Mouse (Mus musculus) CH12.LX (cell line): ENCODE measurements around the gene Bak1.

Source experiments
- CHD1 ChIP-seq: IDR thresholded peaks from 2 replicates; pipeline ENCODE4 v1.6.1; 2012; ENCODE audit warnings: low read depth, low read length, improper control_type of control experiment, inconsistent platforms
- CTCF ChIP-seq, 2 experiments: IDR thresholded peaks in 1 of 2; conservative IDR thresholded peaks in 1 of 2; 2 replicates each; pipeline ENCODE4 v1.5.1; 2011 to 2012; ENCODE audit warnings: low read depth in 2 of 2, low read length in 2 of 2, improper control_type of control experiment in 1 of 2, inconsistent platforms in 1 of 2, mild to moderate bottlenecking in 1 of 2, moderate library complexity in 1 of 2
- E2F4 ChIP-seq: IDR thresholded peaks from 2 replicates; pipeline ENCODE4 v1.6.1; 2011; ENCODE audit warnings: low read depth, low read length, improper control_type of control experiment; ENCODE audit not compliant: insufficient replicate concordance
- EP300 ChIP-seq: IDR thresholded peaks from 2 replicates; pipeline ENCODE4 v1.6.1; 2011; ENCODE audit warnings: low read length, improper control_type of control experiment
- HCFC1 ChIP-seq: IDR thresholded peaks from 2 replicates; pipeline ENCODE4 v1.6.1; 2012; ENCODE audit warnings: low read depth, mild to moderate bottlenecking, inconsistent platforms, low read length, improper control_type of control experiment
- MAX ChIP-seq: IDR thresholded peaks from 2 replicates; pipeline ENCODE4 v1.6.1; 2011; ENCODE audit warnings: low read length, improper control_type of control experiment
- NRF1 ChIP-seq: IDR thresholded peaks from 2 replicates; pipeline ENCODE4 v1.6.1; 2014; ENCODE audit warnings: low read depth, mild to moderate bottlenecking, inconsistent platforms, low read length, improper control_type of control experiment, moderate library complexity
- POLR2A ChIP-seq: IDR thresholded peaks from 2 replicates; pipeline ENCODE4 v1.6.1; 2011; ENCODE audit warnings: low read depth, mild to moderate bottlenecking, improper control_type of control experiment, low read length
- POLR2AphosphoS2 ChIP-seq: IDR thresholded peaks from 2 replicates; pipeline ENCODE4 v1.6.1; 2011; ENCODE audit warnings: low read depth, low read length, improper control_type of control experiment
- RAD21 ChIP-seq: IDR thresholded peaks from 2 replicates; pipeline ENCODE4 v1.6.1; 2011; ENCODE audit warnings: low read depth, mild to moderate bottlenecking, low read length, improper control_type of control experiment, moderate library complexity
- RCOR1 ChIP-seq: conservative IDR thresholded peaks from 2 replicates; pipeline ENCODE4 v1.6.1; 2012; ENCODE audit warnings: low read depth, mild to moderate bottlenecking, inconsistent platforms, low read length, improper control_type of control experiment
- TCF12 ChIP-seq: IDR thresholded peaks from 2 replicates; pipeline ENCODE4 v1.6.1; 2014; ENCODE audit warnings: low read depth, mild to moderate bottlenecking, inconsistent platforms, low read length, improper control_type of control experiment
- USF1 ChIP-seq: IDR thresholded peaks from 2 replicates; pipeline ENCODE4 v1.6.1; 2014; ENCODE audit warnings: low read depth, mild to moderate bottlenecking, inconsistent platforms, low read length, improper control_type of control experiment

DNA sequence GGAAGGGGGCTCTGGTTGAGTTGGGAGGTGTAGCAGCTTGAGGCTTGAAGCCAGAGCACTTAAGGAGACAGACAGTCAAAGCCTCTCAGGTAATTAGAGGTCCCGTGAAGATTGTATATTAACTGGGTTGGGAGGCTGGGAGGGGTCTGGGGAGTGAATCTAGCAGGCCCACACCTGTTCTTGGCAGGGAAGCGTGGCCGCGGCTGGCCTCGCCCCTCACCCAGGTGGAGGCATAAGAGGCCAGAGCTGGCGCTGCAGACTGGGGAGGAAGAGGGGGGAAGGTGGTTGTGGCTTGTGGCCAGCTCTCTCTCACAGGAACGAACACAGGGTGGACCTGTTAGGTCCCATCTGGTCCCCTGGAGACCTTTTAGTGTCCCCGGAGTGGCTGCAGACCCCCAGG lies 31.9 kb upstream of the Bak1 start:
- TF ChIP-seq MAX (no peak), CHD1 (no peak), POLR2A (no peak), CTCF (conservative IDR thresholded peaks at IDR 0.05 in 1 of 2, IDR thresholded peaks at IDR 0.05 in 1 of 2; ENCODE audit: low read depth in 2 of 2, low read length in 2 of 2) (no peak), TCF12 (no peak), USF1 (no peak), RAD21 (no peak), NRF1 (no peak), POLR2AphosphoS2 (no peak), EP300 (no peak), E2F4 (no peak), HCFC1 (no peak), RCOR1 (no peak)
